Mouse (Mus musculus) heart, postnatal 0 days (tissue): Measurements from ENCODE around the gene Mef2a.

Experiments used
- CTCF ChIP-seq: IDR thresholded peaks from 2 replicates; pipeline ENCODE4 v1.5.1; 2016; ENCODE audit warnings: antibody characterized with exemption, control low read depth, low read depth
- EP300 ChIP-seq: IDR thresholded peaks from 2 replicates; pipeline ENCODE4 v1.6.1; 2016; ENCODE audit warnings: antibody characterized with exemption, low read depth

GRCm38 (mm10) chr7:67414766-67415165 lies 42.1 kb upstream of the Mef2a start:
- TF ChIP-seq CTCF (no peak), EP300 (peak; percentile 70; the same call in 1 of the 2 replicates)
